Mouse (Mus musculus): Measurements from ENCODE around the gene D130043K22Rik. TPM values are rescaled to one million over a fixed set of nuclear protein-coding genes. Genes with fewer than 3 reads are reported as not detected.
A peak's percentile ranks its signal among the peaks of the same experiment; 100 is the strongest.

Gene D130043K22Rik
- polyA plus RNA-seq, 1 experiment from 2014 or later: 1.2 TPM

GRCm38 (mm10) chr13:24942512-24943282 lies 97.8 kb downstream of the D130043K22Rik start, which contains the start of gene Gpld1:
Gene Gpld1, plus strand, starts transcription at chr13:24943152.
- no peak within 1 kb of the TSS for H3K27ac ChIP-seq (ENCODE audit: low read depth, low read length)
- ATAC-seq (ENCODE audit: insufficient read depth, low FRiP score, low TSS enrichment) (no peak), DNase-seq (ENCODE audit: low spot score) (no peak)
- H3K4me1 ChIP-seq (ENCODE audit: control insufficient read depth, insufficient read depth, low read length): 0 out of 2 replicates have a peak, but pooled peaks cover 6% of the 10 kb centered on the region
- no peaks in the 10 kb centered on the region for H3K27me3 ChIP-seq (ENCODE audit: control insufficient read depth, insufficient read depth, low read length)
- H3K9ac ChIP-seq (ENCODE audit: low read length): no peak within 1 kb of the TSS
- 58% methylated on average over 17 of the region's 17 CpGs for WGBS
- H3K4me3 ChIP-seq (ENCODE audit: low read depth, low read length): no peak within 1 kb of the TSS
- no peak within 1 kb of the TSS for H3K4me2 ChIP-seq (ENCODE audit: low read depth)
- no peaks in the 10 kb centered on the region for H3K36me3 ChIP-seq (ENCODE audit: control insufficient read depth, insufficient read depth, low read length)
- H3K9me3 ChIP-seq (ENCODE audit: control insufficient read depth, low read length): no peaks in the 10 kb centered on the region

- ATAC-seq (ENCODE audit: insufficient read depth, low FRiP score, low TSS enrichment) (no peak), DNase-seq (ENCODE audit: low spot score) (no peak)
- no peak overlapping the region for H3K9ac ChIP-seq (ENCODE audit: low read length)
- H3K36me3 ChIP-seq (ENCODE audit: control insufficient read depth, insufficient read depth, low read length): no peaks in the 10 kb centered on the region
- H3K4me2 ChIP-seq (ENCODE audit: low read depth): no peak overlapping the region
- WGBS: 80% methylated on average over 8 of the region's 8 CpGs
- no peak overlapping the region for H3K27ac ChIP-seq (ENCODE audit: low read depth, low read length)
- 0 out of 2 replicates have a peak, but pooled peaks cover 6% of the 10 kb centered on the region for H3K4me1 ChIP-seq (ENCODE audit: control insufficient read depth, insufficient read depth, low read length)
- no peak overlapping the region for H3K4me3 ChIP-seq (ENCODE audit: low read depth, low read length)
- H3K9me3 ChIP-seq (ENCODE audit: control insufficient read depth, low read length): no peaks in the 10 kb centered on the region
- H3K27me3 ChIP-seq (ENCODE audit: control insufficient read depth, insufficient read depth, low read length): no peaks in the 10 kb centered on the region
These were observed 98.4 kb downstream of the D130043K22Rik start for GRCm38 (mm10) chr13:24943303-24943702.

GRCm38 (mm10) chr13:24945567-24945966 lies 100.6 kb downstream of the D130043K22Rik start:
- Histone ChIP-seq H3K9ac (ENCODE audit: low read length) (no peak overlapping the region), H3K9me3 (ENCODE audit: control insufficient read depth, low read length) (no peaks in the 10 kb centered on the region), H3K27me3 (ENCODE audit: control insufficient read depth, insufficient read depth, low read length) (no peaks in the 10 kb centered on the region), H3K27ac (ENCODE audit: low read depth, low read length) (no peak overlapping the region), H3K4me2 (ENCODE audit: low read depth) (no peak overlapping the region), H3K36me3 (ENCODE audit: control insufficient read depth, insufficient read depth, low read length) (no peaks in the 10 kb centered on the region), H3K4me3 (ENCODE audit: low read depth, low read length) (no peak overlapping the region), H3K4me1 (ENCODE audit: control insufficient read depth, insufficient read depth, low read length) (0 out of 2 replicates have a peak, but pooled peaks cover 6% of the 10 kb centered on the region)
- WGBS: 16% methylated on average over 4 of the region's 4 CpGs
- ATAC-seq (ENCODE audit: insufficient read depth, low FRiP score, low TSS enrichment): no peak
- DNase-seq (ENCODE audit: low spot score): peak; percentile 25

- Histone ChIP-seq H3K4me3 (ENCODE audit: low read depth, low read length) (no peak overlapping the region), H3K9ac (ENCODE audit: low read length) (no peak overlapping the region), H3K4me2 (ENCODE audit: low read depth) (no peak overlapping the region), H3K9me3 (ENCODE audit: control insufficient read depth, low read length) (no peaks in the 10 kb centered on the region), H3K4me1 (ENCODE audit: control insufficient read depth, insufficient read depth, low read length) (0 out of 2 replicates have a peak, but pooled peaks cover 6% of the 10 kb centered on the region), H3K27me3 (ENCODE audit: control insufficient read depth, insufficient read depth, low read length) (no peaks in the 10 kb centered on the region), H3K36me3 (ENCODE audit: control insufficient read depth, insufficient read depth, low read length) (no peaks in the 10 kb centered on the region), H3K27ac (ENCODE audit: low read depth, low read length) (no peak overlapping the region)
- DNase-seq (ENCODE audit: low spot score) (no peak), ATAC-seq (ENCODE audit: insufficient read depth, low FRiP score, low TSS enrichment) (no peak)
- 82% methylated on average over 5 of the region's 5 CpGs for WGBS
These were observed 102.2 kb downstream of the D130043K22Rik start for GRCm38 (mm10) chr13:24947158-24947557.

- DNase-seq (ENCODE audit: low spot score): no peak
- WGBS: 92% methylated on average over 6 of the region's 6 CpGs
- H3K4me1 ChIP-seq (ENCODE audit: control insufficient read depth, insufficient read depth, low read length): 0 out of 2 replicates have a peak, but pooled peaks cover 2% of the 10 kb centered on the region
- H3K27me3 ChIP-seq (ENCODE audit: control insufficient read depth, insufficient read depth, low read length): no peaks in the 10 kb centered on the region
- H3K36me3 ChIP-seq (ENCODE audit: control insufficient read depth, insufficient read depth, low read length): no peaks in the 10 kb centered on the region
- H3K27ac ChIP-seq (ENCODE audit: low read depth, low read length): no peak overlapping the region
- no peak overlapping the region for H3K9ac ChIP-seq (ENCODE audit: low read length)
- no peaks in the 10 kb centered on the region for H3K9me3 ChIP-seq (ENCODE audit: control insufficient read depth, low read length)
- ATAC-seq (ENCODE audit: insufficient read depth, low FRiP score, low TSS enrichment): no peak
- H3K4me2 ChIP-seq (ENCODE audit: low read depth): no peak overlapping the region
- H3K4me3 ChIP-seq (ENCODE audit: low read depth, low read length): no peak overlapping the region
These were observed 103.9 kb downstream of the D130043K22Rik start for GRCm38 (mm10) chr13:24948870-24949269.

Other genes with a start within 250 kb of the D130043K22Rik start
- not detected in 2 replicates for gene Armh2, start 103.9 kb upstream of the D130043K22Rik start, polyA plus RNA-seq (2014; fragmentation: Nextera tagmentation; extraction: Ambion mirVana)
- 110 and 124 TPM in 2 replicates for gene Gmnn, start 83.2 kb upstream of the D130043K22Rik start, polyA plus RNA-seq (2014; fragmentation: Nextera tagmentation; extraction: Ambion mirVana)
- gene BC005537, start 43.5 kb upstream of the D130043K22Rik start, polyA plus RNA-seq (2014; fragmentation: Nextera tagmentation; extraction: Ambion mirVana): 18.8 and 22.0 TPM in 2 replicates
- 48.5 and 55.1 TPM in 2 replicates for gene Acot13, start 13.6 kb upstream of the D130043K22Rik start, polyA plus RNA-seq (2014; fragmentation: Nextera tagmentation; extraction: Ambion mirVana)
- 62.8 and 66.7 TPM in 2 replicates for gene Tdp2, start 13.5 kb upstream of the D130043K22Rik start, polyA plus RNA-seq (2014; fragmentation: Nextera tagmentation; extraction: Ambion mirVana)
- gene Aldh5a1, start 92.5 kb downstream of the D130043K22Rik start, polyA plus RNA-seq (2014; fragmentation: Nextera tagmentation; extraction: Ambion mirVana): 7.1 and 7.9 TPM in 2 replicates
- gene Gpld1, start 98.0 kb downstream of the D130043K22Rik start, polyA plus RNA-seq (2014; fragmentation: Nextera tagmentation; extraction: Ambion mirVana): 0.43 and 0.76 TPM in 2 replicates
- 28.1 and 34.1 TPM in 2 replicates for gene Mrs2, start 175.2 kb downstream of the D130043K22Rik start, polyA plus RNA-seq (2014; fragmentation: Nextera tagmentation; extraction: Ambion mirVana)
- 3.4 and 4.4 TPM in 2 replicates for gene Dcdc2a, start 210.9 kb downstream of the D130043K22Rik start, polyA plus RNA-seq (2014; fragmentation: Nextera tagmentation; extraction: Ambion mirVana)